Mouse (Mus musculus) cortical plate, adult 2 months (tissue): Measurements from ENCODE around the gene Gm14085.

ENCODE experiments used
- CTCF ChIP-seq: fragments of 200-500 bp; IDR thresholded peaks from 2 replicates; pipeline ENCODE4 v1.5.1; 2011; ENCODE audit warnings: mild to moderate bottlenecking, control low read depth, low read length; ENCODE audit not compliant: insufficient read depth; ENCODE audit errors: extremely low read depth
- POLR2A ChIP-seq: fragments of 200-500 bp; IDR thresholded peaks from 2 replicates; pipeline ENCODE4 v1.6.1; 2011; ENCODE audit warnings: mild to moderate bottlenecking, low read length, control low read depth; ENCODE audit not compliant: insufficient read depth; ENCODE audit errors: extremely low read depth

GRCm38 (mm10) chr2:122533378-122533777 lies 48.6 kb downstream of the Gm14085 start:
- TF ChIP-seq CTCF: no peak
- no peak for TF ChIP-seq POLR2A
